4 mouse cellular contexts compared by ENCODE assay signal in genomic region chr3:113703040-113703439, GRCm38 (mm10).
A peak's percentile ranks its signal among the peaks of the same experiment; 100 is the strongest.
DNase-seq lines count a peak whose midpoint lies in the region; ATAC-seq lines count a peak whose summit lies in the region.
"Not testable (repeated sequence)": the region's sequence is repeated elsewhere in the genome, so short reads cannot be mapped to it uniquely, and the experiment has no call there.

No protein-coding gene starts in this region.

- not testable (repeated sequence) for H3K4me3 ChIP-seq in midbrain, embryonic 11.5 days (ENCODE audit: low read depth, low read length); neural tube, embryonic 11.5 days (ENCODE audit: low read depth, low read length)

- not testable (repeated sequence) for H3K9me3 ChIP-seq in midbrain, embryonic 11.5 days (ENCODE audit: control insufficient read depth, low read length); neural tube, embryonic 11.5 days (ENCODE audit: control insufficient read depth, low read length)

- ATAC-seq in midbrain, embryonic 11.5 days (ENCODE audit: low FRiP score); neural tube, embryonic 11.5 days (ENCODE audit: insufficient read depth, low FRiP score, low TSS enrichment): not testable (repeated sequence)

- 87% methylated on average over 3 of the region's 3 CpGs for WGBS in midbrain, embryonic 11.5 days
- 96% methylated on average over 3 of the region's 3 CpGs for WGBS in neural tube, embryonic 11.5 days

- not testable (repeated sequence) for H3K36me3 ChIP-seq in midbrain, embryonic 11.5 days (ENCODE audit: control insufficient read depth, insufficient read depth, low read length); neural tube, embryonic 11.5 days (ENCODE audit: control insufficient read depth, insufficient read depth, low read length)

- H3K4me2 ChIP-seq in midbrain, embryonic 11.5 days; neural tube, embryonic 11.5 days (ENCODE audit: low read depth): not testable (repeated sequence)

- not testable (repeated sequence) for H3K27ac ChIP-seq in midbrain, embryonic 11.5 days (ENCODE audit: low read depth, low read length); neural tube, embryonic 11.5 days (ENCODE audit: low read depth, low read length)

- DNase-seq in Muller cell, postnatal 12 days (ENCODE audit: inconsistent ontology term): peak; percentile 73
- DNase-seq in heart, adult 11 months: peak; percentile 70
- peak; percentile 85 for DNase-seq in midbrain, embryonic 11.5 days (ENCODE audit: low spot score, missing footprints)
- peak; percentile 43 for DNase-seq in neural tube, embryonic 11.5 days (ENCODE audit: low spot score)

- H3K27me3 ChIP-seq in midbrain, embryonic 11.5 days (ENCODE audit: control insufficient read depth, insufficient read depth, low read length); neural tube, embryonic 11.5 days (ENCODE audit: control insufficient read depth, insufficient read depth, low read length): not testable (repeated sequence)

- H3K4me1 ChIP-seq in midbrain, embryonic 11.5 days (ENCODE audit: control insufficient read depth, insufficient read depth, low read length); neural tube, embryonic 11.5 days (ENCODE audit: control insufficient read depth, insufficient read depth, low read length): not testable (repeated sequence)

- H3K9ac ChIP-seq in midbrain, embryonic 11.5 days (ENCODE audit: low read length); neural tube, embryonic 11.5 days (ENCODE audit: low read length): not testable (repeated sequence)
